Mouse (Mus musculus): ENCODE measurements around the gene Cacna1a. TPM values are rescaled to one million over a fixed set of nuclear protein-coding genes. Genes with fewer than 3 reads are reported as not detected.
A peak's percentile ranks its signal among the peaks of the same experiment; 100 is the strongest.
"Not testable (repeated sequence)": the region's sequence is repeated elsewhere in the genome, so short reads cannot be mapped to it uniquely, and the experiment has no call there.

Cacna1a gene
- polyA plus RNA-seq, 1 experiment from 2014 or later: 4.5 TPM

DNA sequence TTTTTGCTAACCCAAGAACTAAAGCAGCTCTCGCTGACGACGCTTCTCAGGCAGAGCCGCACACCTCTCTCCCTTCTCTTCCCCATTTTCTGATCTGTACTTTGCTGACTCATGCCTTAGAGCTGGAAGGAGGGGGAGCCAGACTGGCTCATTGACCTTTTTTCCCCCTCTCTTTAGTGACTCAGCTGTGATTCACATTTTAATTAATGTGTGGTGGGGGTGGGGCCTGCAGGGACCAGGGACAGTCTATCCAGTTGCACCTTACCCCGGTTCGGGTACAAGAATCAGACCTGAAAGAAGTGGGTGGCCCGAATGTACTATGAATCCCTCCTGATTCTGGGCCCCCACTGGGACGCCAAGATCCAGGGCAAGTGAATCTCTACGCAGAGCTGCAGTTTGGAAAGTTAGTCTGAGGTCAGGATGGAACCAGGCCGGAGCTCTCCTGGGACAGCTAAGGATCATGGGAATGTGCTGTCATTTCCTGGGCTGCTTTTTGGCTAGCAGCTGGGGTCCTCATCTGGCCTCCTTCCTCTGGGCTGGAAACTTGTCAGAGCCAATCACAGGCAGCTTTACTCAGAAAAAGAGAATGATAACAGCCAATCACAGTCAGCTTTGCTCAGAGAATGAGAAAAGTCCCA, 113.5 kb downstream of the Cacna1a start:
- no peak for DNase-seq (ENCODE audit: low spot score)
- no peak overlapping the region for H3K4me2 ChIP-seq (ENCODE audit: low read depth, low read length)
- no peaks in the 10 kb centered on the region for H3K27me3 ChIP-seq (replicated peaks; ENCODE audit: control insufficient read depth, insufficient read depth, low read length)
- 81% methylated on average over 10 of the region's 10 CpGs for WGBS
- no peaks in the 10 kb centered on the region for H3K36me3 ChIP-seq (ENCODE audit: control insufficient read depth, insufficient read depth, low read length)
- H3K27ac ChIP-seq (replicated peaks; ENCODE audit: low read depth, low read length): no peak overlapping the region
- no peaks in the 10 kb centered on the region for H3K9me3 ChIP-seq (ENCODE audit: control insufficient read depth, low read length)
- no peaks in the 10 kb centered on the region for H3K4me1 ChIP-seq (ENCODE audit: control insufficient read depth, insufficient read depth, low read length)
- no peak overlapping the region for H3K4me3 ChIP-seq (ENCODE audit: low read depth, low read length)
- no peak overlapping the region for H3K9ac ChIP-seq (ENCODE audit: low read depth, low read length)
- ATAC-seq (ENCODE audit: low read depth): no peak

- Histone ChIP-seq H3K4me1 (ENCODE audit: control insufficient read depth, insufficient read depth, low read length) (no peaks in the 10 kb centered on the region), H3K9me3 (ENCODE audit: control insufficient read depth, low read length) (no peaks in the 10 kb centered on the region), H3K36me3 (ENCODE audit: control insufficient read depth, insufficient read depth, low read length) (no peaks in the 10 kb centered on the region), H3K4me3 (ENCODE audit: low read depth, low read length) (no peak overlapping the region), H3K27ac (replicated peaks; ENCODE audit: low read depth, low read length) (no peak overlapping the region), H3K4me2 (ENCODE audit: low read depth, low read length) (no peak overlapping the region), H3K27me3 (replicated peaks; ENCODE audit: control insufficient read depth, insufficient read depth, low read length) (no peaks in the 10 kb centered on the region), H3K9ac (ENCODE audit: low read depth, low read length) (no peak overlapping the region)
- no peak for DNase-seq (ENCODE audit: low spot score)
- ATAC-seq (ENCODE audit: low read depth): no peak
- WGBS: 84% methylated on average over 4 of the region's 4 CpGs
These were observed 114.4 kb downstream of the Cacna1a start for GRCm38 (mm10) chr8:84502638-84503037.

DNA sequence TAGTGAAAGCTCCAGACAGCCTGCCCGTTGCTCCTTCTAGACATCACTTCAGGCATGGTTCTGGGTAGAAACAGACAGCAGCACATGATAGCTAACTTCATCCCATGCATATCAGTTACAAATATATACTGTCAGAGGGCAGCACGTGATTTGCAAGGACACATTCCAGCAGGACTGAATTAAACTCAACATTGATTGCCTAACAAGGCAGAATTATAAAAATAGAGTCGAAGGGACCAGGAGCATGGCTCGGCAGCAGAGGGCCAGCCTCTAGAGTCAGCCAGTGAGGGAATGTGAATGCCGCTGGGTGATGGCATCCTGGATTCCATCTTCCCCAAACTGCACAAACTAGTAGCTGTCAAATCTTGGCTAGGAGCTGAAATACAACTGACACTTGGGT, 119.0 kb downstream of the Cacna1a start:
- 75% methylated on average over 5 of the region's 5 CpGs for WGBS
- ATAC-seq (ENCODE audit: low read depth) (no peak), DNase-seq (ENCODE audit: low spot score) (no peak)
- Histone ChIP-seq H3K4me2 (ENCODE audit: low read depth, low read length) (no peak overlapping the region), H3K27ac (replicated peaks; ENCODE audit: low read depth, low read length) (no peak overlapping the region), H3K4me1 (ENCODE audit: control insufficient read depth, insufficient read depth, low read length) (no peaks in the 10 kb centered on the region), H3K9ac (ENCODE audit: low read depth, low read length) (no peak overlapping the region), H3K36me3 (ENCODE audit: control insufficient read depth, insufficient read depth, low read length) (no peaks in the 10 kb centered on the region), H3K27me3 (replicated peaks; ENCODE audit: control insufficient read depth, insufficient read depth, low read length) (no peaks in the 10 kb centered on the region), H3K9me3 (ENCODE audit: control insufficient read depth, low read length) (no peaks in the 10 kb centered on the region), H3K4me3 (ENCODE audit: low read depth, low read length) (no peak overlapping the region)

DNA sequence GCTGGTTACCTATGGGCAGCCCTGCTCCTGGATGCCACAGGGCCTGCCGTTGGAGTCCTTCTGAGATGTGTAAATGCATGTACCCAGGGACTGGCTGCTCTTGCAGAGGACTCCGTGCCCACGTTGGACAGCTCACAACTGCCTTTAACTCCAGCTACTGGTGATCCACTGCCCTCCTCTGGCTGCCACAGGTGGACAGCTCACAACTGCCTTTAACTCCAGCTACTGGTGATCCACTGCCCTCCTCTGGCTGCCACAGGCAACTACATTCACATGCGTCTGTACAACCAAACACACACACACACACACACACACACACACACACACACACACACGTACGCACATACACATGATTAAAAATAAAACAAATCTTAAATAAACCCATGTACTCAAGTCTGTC, 121.5 kb downstream of the Cacna1a start:
- H3K27me3 ChIP-seq (replicated peaks; ENCODE audit: control insufficient read depth, insufficient read depth, low read length); H3K9ac ChIP-seq (ENCODE audit: low read depth, low read length); H3K9me3 ChIP-seq (ENCODE audit: control insufficient read depth, low read length); ATAC-seq (ENCODE audit: low read depth); H3K4me3 ChIP-seq (ENCODE audit: low read depth, low read length); H3K4me1 ChIP-seq (ENCODE audit: control insufficient read depth, insufficient read depth, low read length); H3K27ac ChIP-seq (replicated peaks; ENCODE audit: low read depth, low read length); H3K36me3 ChIP-seq (ENCODE audit: control insufficient read depth, insufficient read depth, low read length); H3K4me2 ChIP-seq (ENCODE audit: low read depth, low read length); DNase-seq (ENCODE audit: low spot score): not testable (repeated sequence)
- 82% methylated on average over 6 of the region's 6 CpGs for WGBS

GRCm38 (mm10) chr8:84511621-84512020, 123.4 kb downstream of the Cacna1a start:
- H3K4me3 ChIP-seq (ENCODE audit: low read depth, low read length): no peak overlapping the region
- WGBS: 90% methylated on average over 13 of the region's 13 CpGs
- H3K27me3 ChIP-seq (replicated peaks; ENCODE audit: control insufficient read depth, insufficient read depth, low read length): no peaks in the 10 kb centered on the region
- no peak overlapping the region for H3K27ac ChIP-seq (replicated peaks; ENCODE audit: low read depth, low read length)
- no peaks in the 10 kb centered on the region for H3K4me1 ChIP-seq (ENCODE audit: control insufficient read depth, insufficient read depth, low read length)
- H3K4me2 ChIP-seq (ENCODE audit: low read depth, low read length): no peak overlapping the region
- no peaks in the 10 kb centered on the region for H3K36me3 ChIP-seq (ENCODE audit: control insufficient read depth, insufficient read depth, low read length)
- ATAC-seq (ENCODE audit: low read depth) (no peak), DNase-seq (ENCODE audit: low spot score) (no peak)
- no peak overlapping the region for H3K9ac ChIP-seq (ENCODE audit: low read depth, low read length)
- H3K9me3 ChIP-seq (ENCODE audit: control insufficient read depth, low read length): no peaks in the 10 kb centered on the region

- Histone ChIP-seq H3K36me3 (ENCODE audit: control insufficient read depth, insufficient read depth, low read length) (no peaks in the 10 kb centered on the region), H3K27ac (replicated peaks; ENCODE audit: low read depth, low read length) (no peak overlapping the region), H3K9ac (ENCODE audit: low read depth, low read length) (no peak overlapping the region), H3K4me3 (ENCODE audit: low read depth, low read length) (no peak overlapping the region), H3K4me1 (ENCODE audit: control insufficient read depth, insufficient read depth, low read length) (no peaks in the 10 kb centered on the region), H3K9me3 (ENCODE audit: control insufficient read depth, low read length) (no peaks in the 10 kb centered on the region), H3K4me2 (ENCODE audit: low read depth, low read length) (no peak overlapping the region), H3K27me3 (replicated peaks; ENCODE audit: control insufficient read depth, insufficient read depth, low read length) (no peaks in the 10 kb centered on the region)
- peak; percentile 44; the same call in 1 of the 2 replicates for ATAC-seq (ENCODE audit: low read depth)
- DNase-seq (ENCODE audit: low spot score): no peak
- WGBS: 12% methylated on average over 2 of the region's 2 CpGs
These were observed 125.5 kb downstream of the Cacna1a start for GRCm38 (mm10) chr8:84513765-84514164.

GRCm38 (mm10) chr8:84518180-84518579, 129.9 kb downstream of the Cacna1a start:
- 68% methylated on average over 2 of the region's 2 CpGs for WGBS
- H3K4me1 ChIP-seq (ENCODE audit: control insufficient read depth, insufficient read depth, low read length): no peaks in the 10 kb centered on the region
- no peak for ATAC-seq (ENCODE audit: low read depth)

GRCm38 (mm10) chr8:84518720-84519119, 130.5 kb downstream of the Cacna1a start:
- Histone ChIP-seq H3K9ac (ENCODE audit: low read depth, low read length) (no peak overlapping the region), H3K4me2 (ENCODE audit: low read depth, low read length) (no peak overlapping the region), H3K27me3 (replicated peaks; ENCODE audit: control insufficient read depth, insufficient read depth, low read length) (no peaks in the 10 kb centered on the region), H3K27ac (replicated peaks; ENCODE audit: low read depth, low read length) (no peak overlapping the region), H3K4me1 (ENCODE audit: control insufficient read depth, insufficient read depth, low read length) (no peaks in the 10 kb centered on the region), H3K36me3 (ENCODE audit: control insufficient read depth, insufficient read depth, low read length) (no peaks in the 10 kb centered on the region), H3K4me3 (ENCODE audit: low read depth, low read length) (no peak overlapping the region), H3K9me3 (ENCODE audit: control insufficient read depth, low read length) (0 out of 2 replicates have a peak, but pooled peaks cover 6% of the 10 kb centered on the region)
- ATAC-seq (ENCODE audit: low read depth) (no peak), DNase-seq (ENCODE audit: low spot score) (no peak)
- WGBS: 90% methylated on average over 6 of the region's 6 CpGs

More at GRCm38 (mm10) chr8:84518180-84518579, 129.9 kb downstream of the Cacna1a start:
- Histone ChIP-seq H3K4me3 (ENCODE audit: low read depth, low read length) (no peak overlapping the region), H3K4me2 (ENCODE audit: low read depth, low read length) (no peak overlapping the region), H3K9me3 (ENCODE audit: control insufficient read depth, low read length) (0 out of 2 replicates have a peak, but pooled peaks cover 6% of the 10 kb centered on the region), H3K27ac (replicated peaks; ENCODE audit: low read depth, low read length) (no peak overlapping the region), H3K27me3 (replicated peaks; ENCODE audit: control insufficient read depth, insufficient read depth, low read length) (no peaks in the 10 kb centered on the region), H3K36me3 (ENCODE audit: control insufficient read depth, insufficient read depth, low read length) (no peaks in the 10 kb centered on the region), H3K9ac (ENCODE audit: low read depth, low read length) (no peak overlapping the region)
- DNase-seq (ENCODE audit: low spot score): no peak
